1 mouse cellular context compared by ENCODE assay signal in genomic region chr6:86329943-86330342, GRCm38 (mm10).
TF ChIP-seq lines count a peak whose summit lies in the region.

No protein-coding gene starts in this region.

TF ChIP-seq in CH12.LX, 34 proteins besides CTCF, POLR2A, EP300 and RAD21 (continued from another document):
- TF ChIP-seq POLR2AphosphoS2 (IDR thresholded peaks at IDR 0.05; ENCODE audit: low read depth, low read length): no peak
- TF ChIP-seq KAT2A (IDR thresholded peaks at IDR 0.05; ENCODE audit: insufficient replicate concordance, low read length): no peak
- no peak for TF ChIP-seq MAZ (IDR thresholded peaks at IDR 0.05; ENCODE audit: low read depth, low read length)
- TF ChIP-seq MEF2A (IDR thresholded peaks at IDR 0.05; ENCODE audit: borderline replicate concordance, low read depth, low read length): no peak
- TF ChIP-seq ETS1 (conservative IDR thresholded peaks at IDR 0.05; ENCODE audit: low read depth, low read length): no peak
- no peak for TF ChIP-seq MAFK (IDR thresholded peaks at IDR 0.05; ENCODE audit: insufficient replicate concordance, low read length)
- no peak for TF ChIP-seq ZNF384 (IDR thresholded peaks at IDR 0.05; ENCODE audit: low read depth, low read length)
